Mouse (Mus musculus): ENCODE data around the gene Btrc.

GRCm38 (mm10) chr19:45480951-45481350, 117.4 kb downstream of the Btrc start:
- TF ChIP-seq POLR2A (IDR thresholded peaks at IDR 0.05; ENCODE audit: borderline replicate concordance, insufficient read depth, low read length), result no peak
- TF ChIP-seq CTCF (IDR thresholded peaks at IDR 0.05; ENCODE audit: borderline replicate concordance, insufficient read depth, low read depth, low read length), result no peak

All from cerebellum, adult 2 months (tissue).